Mouse (Mus musculus) forebrain, embryonic 13.5 days (tissue): ENCODE measurements around the gene Ap5z1. TPM values are rescaled to one million over a fixed set of nuclear protein-coding genes. Genes with fewer than 3 reads are reported as not detected.

ENCODE experiments used
- ATAC-seq: fragments of 200-750 bp; cut with Nextera tagmentation; 2 replicates; pipeline ENCODE4 v1.8.0; 2017
- H3K27ac ChIP-seq: fragments of 300-500 bp; sonication (generic); 2 replicates; pipeline ENCODE4 v1.5.1; 2015; ENCODE audit warnings: inconsistent platforms, mild to moderate bottlenecking, moderate library complexity
- H3K27me3 ChIP-seq: fragments of 300-500 bp; sonication (generic); 2 replicates; pipeline ENCODE4 v1.6.1; 2015; ENCODE audit warnings: mild to moderate bottlenecking, inconsistent platforms
- H3K36me3 ChIP-seq: fragments of 300-500 bp; sonication (generic); 2 replicates; pipeline ENCODE4 v1.6.1; 2015; ENCODE audit warnings: mild to moderate bottlenecking, inconsistent platforms; ENCODE audit not compliant: poor library complexity, severe bottlenecking
- H3K4me1 ChIP-seq: fragments of 300-500 bp; sonication (generic); 2 replicates; pipeline ENCODE4 v1.6.1; 2015; ENCODE audit warnings: inconsistent platforms
- H3K4me2 ChIP-seq: fragments of 300-500 bp; sonication (generic); 2 replicates; pipeline ENCODE4 v1.6.1; 2015; ENCODE audit warnings: inconsistent platforms, mild to moderate bottlenecking, moderate library complexity
- H3K4me3 ChIP-seq: fragments of 300-500 bp; sonication (generic); 2 replicates; pipeline ENCODE4 v1.5.1; 2015; ENCODE audit warnings: mild to moderate bottlenecking, inconsistent platforms
- H3K9ac ChIP-seq: fragments of 300-500 bp; sonication (generic); 2 replicates; pipeline ENCODE4 v1.6.1; 2015; ENCODE audit warnings: mild to moderate bottlenecking, inconsistent platforms
- H3K9me3 ChIP-seq: fragments of 300-500 bp; sonication (generic); replicated peaks from 2 replicates; pipeline ENCODE4 v1.6.1; 2016; ENCODE audit warnings: inconsistent platforms
- WGBS: fragments of 180-500 bp; shearing (Covaris S2); methylation state at CpG from one replicate; pipeline ENCODE4 v1.1.7; 2015; 5-methylcytosine and 5-hydroxymethylcytosine counted together
- polyA plus RNA-seq: library from polyadenylated mRNA; unstranded; fragments of >200 nt; fragmentation: Nextera tagmentation; extraction: Ambion mirVana; gene quantifications from 2 replicates; pipeline ENCODE4 v1.2.1, GENCODE M21; 2015

Gene Ap5z1
- polyA plus RNA-seq, 1 experiment from 2014 or later: 12.0 TPM

DNA sequence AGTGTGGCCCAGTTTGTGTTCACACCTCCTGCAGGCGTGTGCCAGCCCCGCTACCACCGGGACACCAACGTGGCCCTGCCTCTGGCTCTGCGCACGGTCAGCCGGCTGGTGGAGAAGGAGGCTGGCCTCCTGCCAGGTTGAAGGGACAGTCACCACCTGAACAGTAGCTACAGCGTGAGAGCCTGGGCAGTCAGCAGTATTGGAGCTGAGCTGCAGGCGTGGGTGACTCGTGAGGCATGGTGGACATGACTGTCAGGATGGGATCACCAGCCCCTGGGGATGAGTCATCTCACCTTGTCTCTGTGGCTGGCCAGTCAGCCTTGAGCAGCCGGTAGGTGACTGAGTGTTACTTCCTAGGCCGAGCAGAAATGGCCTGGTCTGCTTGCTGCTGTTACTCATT lies 13.6 kb downstream of the Ap5z1 start:
- Histone ChIP-seq H3K9ac (0 out of 2 replicates have a peak overlapping the region, but pooled peaks have one; percentile 13), H3K4me2 (no peak overlapping the region), H3K27me3 (no peaks in the 10 kb centered on the region), H3K4me1 (0 out of 2 replicates have a peak, but pooled peaks cover 4% of the 10 kb centered on the region), H3K27ac (no peak overlapping the region), H3K36me3 (peaks cover 18% of the 10 kb centered on the region), H3K4me3 (no peak overlapping the region), H3K9me3 (no peaks in the 10 kb centered on the region)
- WGBS: 90% methylated on average over 12 of the region's 12 CpGs
- ATAC-seq: no peak

DNA sequence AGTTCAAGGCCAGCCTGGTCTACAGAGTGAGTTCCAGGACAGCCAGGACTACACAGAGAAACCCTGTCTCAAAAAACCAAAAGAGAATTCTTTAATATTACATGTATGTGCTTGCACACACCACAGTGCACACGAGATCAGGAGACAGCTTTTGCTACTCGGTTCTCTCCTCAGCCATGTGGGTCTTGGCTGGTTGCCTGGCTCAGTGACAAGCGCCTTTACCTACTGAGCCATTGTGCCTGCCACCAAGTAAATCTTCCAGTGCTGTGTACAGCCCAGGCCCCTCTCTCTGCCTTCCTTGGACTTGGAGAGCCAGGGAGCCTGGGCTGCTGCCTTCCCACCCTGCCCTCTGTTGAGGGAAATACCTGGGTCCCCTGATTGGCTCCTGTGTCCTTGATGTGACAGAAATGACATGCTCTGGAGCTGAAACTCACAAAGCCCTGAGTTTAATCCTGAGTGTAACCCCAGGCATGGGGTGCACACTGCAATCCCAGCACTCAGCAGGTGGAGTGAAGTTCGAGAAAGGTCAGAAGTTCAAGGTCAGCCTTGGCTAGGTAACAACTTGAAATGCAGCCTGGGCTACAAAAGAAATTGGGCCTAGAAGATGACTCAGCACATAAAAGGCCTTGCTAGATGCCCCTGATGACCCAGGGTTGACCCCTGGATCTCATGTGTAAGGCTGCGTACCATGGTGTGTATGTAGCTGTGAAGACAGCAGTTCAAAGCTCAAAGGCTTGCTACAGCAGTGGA lies 14.3 kb downstream of the Ap5z1 start:
- H3K9ac ChIP-seq: no peak overlapping the region
- no peak overlapping the region for H3K4me2 ChIP-seq
- no peaks in the 10 kb centered on the region for H3K27me3 ChIP-seq
- no peak overlapping the region for H3K27ac ChIP-seq
- peaks cover 16% of the 10 kb centered on the region; the same call in 1 of the 2 replicates for H3K36me3 ChIP-seq
- 0 out of 2 replicates have a peak, but pooled peaks cover 4% of the 10 kb centered on the region for H3K4me1 ChIP-seq
- H3K9me3 ChIP-seq: no peaks in the 10 kb centered on the region
- ATAC-seq: peak; percentile 3; the same call in 1 of the 2 replicates
- 86% methylated on average over 5 of the region's 5 CpGs for WGBS
- no peak overlapping the region for H3K4me3 ChIP-seq

DNA sequence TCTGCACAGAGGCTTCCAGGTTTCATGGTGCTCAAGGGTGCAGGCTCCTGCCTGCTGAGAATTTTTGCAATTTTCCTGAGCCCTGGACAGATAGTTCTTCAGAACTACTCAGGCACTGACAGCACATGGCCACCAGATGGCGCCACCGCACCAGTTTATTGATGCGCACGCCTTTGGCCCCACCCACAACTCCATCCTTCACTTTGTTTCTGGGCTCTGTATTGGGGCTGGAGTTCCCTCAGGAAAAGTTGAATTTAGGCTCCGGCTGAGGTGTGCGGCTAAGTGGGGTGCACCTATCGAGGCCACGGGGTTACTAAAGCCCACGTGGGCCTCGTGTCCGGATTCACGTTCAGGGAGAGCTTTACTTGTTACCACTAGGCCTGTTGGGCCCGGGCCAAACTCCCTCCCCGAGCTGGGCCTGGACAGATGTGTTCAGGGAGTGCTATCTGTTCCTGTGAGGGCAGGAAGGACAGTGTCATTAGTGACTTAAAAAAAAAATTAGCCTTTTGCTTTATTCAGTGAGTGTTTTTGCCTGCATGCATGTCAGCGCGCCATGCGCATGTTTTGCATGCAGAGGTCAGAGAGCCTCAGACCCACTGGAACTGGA lies 15.2 kb downstream of the Ap5z1 start:
- Histone ChIP-seq H3K36me3 (peaks cover 15% of the 10 kb centered on the region; the same call in 1 of the 2 replicates), H3K9ac (peak overlapping the region; percentile 30; the same call in 1 of the 2 replicates), H3K27ac (peak overlapping the region; percentile 35; the same call in 1 of the 2 replicates), H3K4me1 (0 out of 2 replicates have a peak, but pooled peaks cover 4% of the 10 kb centered on the region), H3K9me3 (no peaks in the 10 kb centered on the region), H3K4me2 (peak overlapping the region; percentile 37), H3K4me3 (no peak overlapping the region), H3K27me3 (no peaks in the 10 kb centered on the region)
- ATAC-seq: peak; percentile 64
- WGBS: 33% methylated on average over 17 of the region's 17 CpGs

DNA sequence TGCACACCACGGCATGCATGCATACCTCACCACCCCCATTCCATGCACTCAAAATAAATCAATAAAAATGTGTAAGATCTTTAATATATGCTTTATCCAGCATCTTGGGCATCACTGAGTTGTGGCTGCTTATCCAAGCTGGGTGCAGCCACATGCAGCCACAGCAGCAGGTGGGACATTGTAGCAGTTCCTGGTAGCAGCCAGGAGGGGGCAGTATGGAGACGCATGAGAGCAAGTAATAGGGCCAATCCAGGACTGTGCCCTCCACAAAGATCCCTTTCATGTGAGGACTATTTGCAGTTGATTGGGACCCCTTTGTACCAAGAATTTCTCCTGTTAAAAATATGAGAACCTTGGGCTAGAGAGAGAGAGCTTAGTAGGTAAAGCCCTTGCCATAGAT lies 18.8 kb downstream of the Ap5z1 start:
- WGBS: 67% methylated on average over 2 of the region's 2 CpGs
- no peak overlapping the region for H3K9ac ChIP-seq
- no peak for ATAC-seq
- H3K27ac ChIP-seq: no peak overlapping the region
- H3K4me1 ChIP-seq: 0 out of 2 replicates have a peak, but pooled peaks cover 4% of the 10 kb centered on the region
- H3K27me3 ChIP-seq: no peaks in the 10 kb centered on the region
- H3K9me3 ChIP-seq: no peaks in the 10 kb centered on the region
- H3K4me2 ChIP-seq: no peak overlapping the region
- no peak overlapping the region for H3K4me3 ChIP-seq
- no peaks in the 10 kb centered on the region for H3K36me3 ChIP-seq

DNA sequence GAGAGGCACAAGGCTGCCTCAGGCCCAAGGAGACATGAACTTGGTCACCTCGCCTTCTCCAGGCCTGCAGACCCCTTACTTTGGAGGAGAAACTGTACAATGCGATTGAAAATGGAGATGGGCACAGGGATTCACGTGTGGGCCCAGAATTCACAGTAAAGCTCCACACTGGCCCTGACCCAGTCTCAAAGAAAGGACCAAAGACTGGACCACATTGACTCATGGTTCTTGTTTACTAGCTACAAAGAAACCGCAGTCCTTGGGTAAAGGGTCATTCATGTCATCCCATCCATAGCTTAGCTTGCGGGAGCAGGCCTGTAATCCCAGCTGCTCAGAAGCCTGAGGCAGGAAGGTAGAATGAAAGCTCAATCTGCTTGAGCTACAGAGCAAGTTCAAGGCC lies 19.8 kb downstream of the Ap5z1 start:
- 86% methylated on average over 5 of the region's 5 CpGs for WGBS
- Histone ChIP-seq H3K36me3 (no peaks in the 10 kb centered on the region), H3K9ac (no peak overlapping the region), H3K27me3 (no peaks in the 10 kb centered on the region), H3K9me3 (no peaks in the 10 kb centered on the region), H3K4me2 (no peak overlapping the region), H3K4me3 (no peak overlapping the region), H3K4me1 (0 out of 2 replicates have a peak, but pooled peaks cover 4% of the 10 kb centered on the region), H3K27ac (no peak overlapping the region)
- no peak for ATAC-seq

DNA sequence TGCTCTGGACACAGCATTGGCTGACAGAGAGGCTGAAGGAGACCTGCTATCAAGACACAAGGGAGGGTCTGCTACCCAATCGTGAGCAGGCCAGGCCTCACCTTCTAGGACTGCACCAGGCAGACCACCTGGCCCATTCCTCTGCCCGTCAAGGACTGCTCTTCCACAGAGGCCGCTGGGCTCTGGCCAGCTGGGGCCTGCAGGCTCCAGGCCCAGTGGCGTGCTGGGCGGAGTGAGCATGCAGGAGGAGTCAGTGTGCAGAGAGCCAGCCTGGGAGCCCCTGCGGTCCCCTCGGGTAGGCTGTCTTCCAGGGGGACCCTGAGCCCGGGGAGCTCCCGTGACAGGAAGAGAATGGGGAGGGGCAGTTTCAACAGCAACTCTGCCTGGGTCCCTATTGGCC lies 22.9 kb downstream of the Ap5z1 start:
- H3K4me2 ChIP-seq: no peak overlapping the region
- no peak overlapping the region for H3K4me3 ChIP-seq
- H3K9ac ChIP-seq: no peak overlapping the region
- H3K36me3 ChIP-seq: no peaks in the 10 kb centered on the region
- no peaks in the 10 kb centered on the region for H3K9me3 ChIP-seq
- H3K27me3 ChIP-seq: no peaks in the 10 kb centered on the region
- no peak overlapping the region for H3K27ac ChIP-seq
- ATAC-seq: no peak
- no peaks in the 10 kb centered on the region for H3K4me1 ChIP-seq
- WGBS: 72% methylated on average over 9 of the region's 9 CpGs

DNA sequence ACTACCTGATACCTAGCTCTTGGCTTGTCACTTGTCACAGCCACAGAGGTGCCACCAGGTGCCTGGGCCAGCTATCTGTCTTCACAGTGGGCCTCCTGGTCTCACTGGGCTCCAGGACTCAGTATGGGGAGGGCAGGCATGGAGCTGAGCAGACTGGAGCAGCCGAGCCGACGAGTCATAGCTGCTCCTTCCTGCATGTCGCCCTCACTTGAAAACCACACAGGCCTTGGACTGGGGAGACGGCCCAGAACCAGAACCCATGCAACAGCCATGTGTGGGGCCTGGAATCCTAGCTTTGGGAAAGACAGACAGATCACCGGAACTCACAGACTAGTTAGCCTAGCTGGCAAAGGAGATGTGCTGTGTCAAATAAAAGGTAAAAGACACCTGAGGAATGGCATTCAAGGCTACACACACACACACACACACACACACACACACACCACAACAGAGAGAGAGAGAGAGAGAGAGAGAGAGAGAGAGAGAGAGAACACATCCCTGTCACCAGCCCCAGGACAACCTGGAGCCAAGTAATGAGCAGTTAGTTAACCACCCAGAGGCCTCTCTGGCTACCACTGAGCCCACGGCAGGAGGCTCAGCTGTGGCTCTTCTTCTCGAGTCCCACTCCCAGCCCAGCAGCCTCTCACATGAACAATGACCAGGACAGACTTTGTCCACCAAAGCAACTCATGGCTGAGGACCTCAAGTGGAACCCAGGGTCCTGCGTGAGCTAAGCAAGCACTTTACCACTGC lies 26.4 kb downstream of the Ap5z1 start:
- no peak overlapping the region for H3K27ac ChIP-seq
- 72% methylated on average over 9 of the region's 9 CpGs for WGBS
- H3K27me3 ChIP-seq: no peaks in the 10 kb centered on the region
- ATAC-seq: no peak
- no peak overlapping the region for H3K4me3 ChIP-seq
- H3K4me1 ChIP-seq: 0 out of 2 replicates have a peak, but pooled peaks cover under 1% of the 10 kb centered on the region
- H3K4me2 ChIP-seq: no peak overlapping the region
- H3K36me3 ChIP-seq: no peaks in the 10 kb centered on the region
- no peak overlapping the region for H3K9ac ChIP-seq
- no peaks in the 10 kb centered on the region for H3K9me3 ChIP-seq

DNA sequence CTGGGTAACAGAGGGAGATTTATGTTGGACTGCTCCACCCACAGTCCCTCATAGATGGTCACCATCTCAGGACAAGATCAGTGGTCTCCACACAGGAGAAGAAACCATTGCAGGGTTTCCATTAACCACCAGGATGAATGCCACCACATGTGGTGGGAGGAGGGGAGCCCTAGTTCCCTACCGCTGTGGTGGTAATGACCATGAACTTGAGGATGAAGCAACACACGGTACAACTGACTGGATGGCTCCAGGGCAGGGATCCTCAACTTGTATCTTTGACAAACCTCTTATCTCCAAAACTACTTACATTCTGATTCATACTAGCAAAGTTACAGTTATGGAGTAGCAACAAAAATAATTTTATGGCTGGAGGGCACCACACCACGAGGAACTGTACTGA lies 29.6 kb downstream of the Ap5z1 start:
- Histone ChIP-seq H3K4me2 (no peak overlapping the region), H3K9ac (no peak overlapping the region), H3K27me3 (no peaks in the 10 kb centered on the region), H3K4me3 (no peak overlapping the region), H3K9me3 (no peaks in the 10 kb centered on the region), H3K36me3 (no peaks in the 10 kb centered on the region), H3K4me1 (peaks cover 7% of the 10 kb centered on the region), H3K27ac (no peak overlapping the region)
- 92% methylated on average over 3 of the region's 3 CpGs for WGBS
- no peak for ATAC-seq

DNA sequence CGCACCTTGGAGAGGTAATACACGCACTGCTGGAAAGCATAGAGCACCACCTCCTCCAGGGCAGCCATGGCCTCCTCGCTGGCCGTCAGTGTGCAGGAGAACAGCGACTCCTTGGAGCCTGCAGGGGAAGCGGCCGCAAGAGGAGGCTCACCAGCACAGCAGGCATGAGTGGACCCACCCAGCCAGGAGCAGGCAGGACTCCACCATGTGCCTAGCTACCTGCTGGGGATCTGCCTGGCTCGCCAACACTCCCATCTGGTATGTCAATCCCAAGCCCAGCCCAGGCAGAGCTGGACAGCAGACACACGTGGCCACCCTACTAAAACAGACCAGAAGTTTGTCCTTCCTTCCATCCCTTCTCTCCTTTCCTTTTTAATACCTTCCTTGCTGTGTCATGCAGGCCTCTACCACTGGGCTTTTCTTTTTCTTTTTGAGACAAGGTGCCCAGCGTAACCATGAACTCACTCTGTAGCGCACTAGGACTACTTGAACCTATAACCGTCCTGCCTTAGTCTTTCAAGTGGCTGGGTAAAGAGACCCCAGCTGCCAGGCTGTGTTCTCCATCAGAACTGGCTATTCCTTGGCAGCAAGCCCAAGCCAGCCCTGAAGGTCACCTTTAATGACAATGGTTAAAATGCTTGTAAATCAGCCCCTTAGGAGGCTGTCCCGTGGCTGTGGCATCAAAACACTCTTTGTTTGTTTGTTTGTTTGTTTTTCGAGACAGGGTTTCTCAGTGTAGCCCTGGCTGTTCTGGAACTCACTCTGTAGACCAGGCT lies 31.8 kb downstream of the Ap5z1 start:
- 52% methylated on average over 14 of the region's 14 CpGs for WGBS
- H3K9ac ChIP-seq: peak overlapping the region; percentile 9; the same call in 1 of the 2 replicates
- no peaks in the 10 kb centered on the region for H3K36me3 ChIP-seq
- no peaks in the 10 kb centered on the region for H3K9me3 ChIP-seq
- no peak overlapping the region for H3K4me2 ChIP-seq
- H3K27me3 ChIP-seq: no peaks in the 10 kb centered on the region
- H3K27ac ChIP-seq: no peak overlapping the region
- peaks cover 7% of the 10 kb centered on the region for H3K4me1 ChIP-seq
- H3K4me3 ChIP-seq: no peak overlapping the region
- ATAC-seq: no peak

DNA sequence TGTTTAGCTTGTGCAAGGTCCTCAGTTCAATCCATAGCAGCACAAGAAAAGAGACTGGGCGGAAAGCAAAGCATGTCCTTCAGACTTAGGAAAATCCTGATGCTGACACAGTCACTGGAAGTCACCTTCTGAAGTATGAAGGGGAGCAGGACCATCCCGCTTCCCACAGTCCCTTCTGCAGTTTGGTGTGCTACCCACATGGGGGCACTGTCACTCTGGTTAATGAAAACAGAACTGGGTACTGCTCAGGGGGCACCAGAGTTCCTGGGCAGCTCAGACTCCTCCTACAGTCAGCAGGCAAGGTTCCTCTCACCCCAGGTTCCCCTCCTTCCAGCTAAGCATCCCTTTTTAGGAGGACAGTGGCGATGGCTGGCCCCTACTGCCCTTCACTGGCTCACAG lies 35.2 kb downstream of the Ap5z1 start:
- H3K4me1 ChIP-seq: peaks cover 7% of the 10 kb centered on the region
- no peak for ATAC-seq
- 23% methylated on average over 3 of the region's 3 CpGs for WGBS
- H3K27me3 ChIP-seq: no peaks in the 10 kb centered on the region
- no peaks in the 10 kb centered on the region for H3K9me3 ChIP-seq
- H3K9ac ChIP-seq: no peak overlapping the region
- no peak overlapping the region for H3K4me3 ChIP-seq
- H3K27ac ChIP-seq: no peak overlapping the region
- no peak overlapping the region for H3K4me2 ChIP-seq
- H3K36me3 ChIP-seq: no peaks in the 10 kb centered on the region

DNA sequence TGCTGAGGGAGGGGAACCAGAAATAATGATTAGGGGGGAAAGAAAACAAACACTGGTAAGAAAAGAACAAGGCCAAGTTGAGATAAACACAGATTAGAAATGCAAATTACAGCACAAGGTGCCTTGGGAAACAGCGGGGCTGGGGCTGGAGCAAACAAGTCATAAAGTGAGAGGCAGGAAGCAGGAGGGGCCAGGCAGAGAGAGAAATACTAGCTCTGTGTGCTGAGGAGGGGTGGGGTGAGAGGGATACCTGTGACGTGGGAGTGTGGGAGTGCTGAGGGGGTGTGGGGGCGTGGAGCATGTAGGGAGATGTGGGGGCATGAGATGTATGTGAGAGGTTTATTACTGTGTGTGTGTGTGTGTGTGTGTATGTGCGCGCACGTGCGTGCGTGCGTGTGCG lies 37.2 kb downstream of the Ap5z1 start:
- Histone ChIP-seq H3K27me3 (no peaks in the 10 kb centered on the region), H3K4me1 (no peaks in the 10 kb centered on the region), H3K27ac (no peak overlapping the region), H3K9ac (no peak overlapping the region), H3K36me3 (no peaks in the 10 kb centered on the region), H3K4me3 (no peak overlapping the region), H3K4me2 (no peak overlapping the region), H3K9me3 (no peaks in the 10 kb centered on the region)
- WGBS: 79% methylated on average over 10 of the region's 10 CpGs
- no peak for ATAC-seq
